Mouse (Mus musculus) C2C12 (cell line): Measurements from ENCODE around the gene Ky.

ENCODE experiments used
- CTCF ChIP-seq: IDR thresholded peaks from one replicate; pipeline ENCODE4 v1.5.1; 2011; ENCODE audit not compliant: control insufficient read depth, insufficient read depth, insufficient read length
- FOSL1 ChIP-seq: IDR thresholded peaks from one replicate; pipeline ENCODE4 v1.8.0; 2011; ENCODE audit warnings: mild to moderate bottlenecking, low read length; ENCODE audit not compliant: poor library complexity, insufficient read depth, severe bottlenecking
- MAX ChIP-seq: IDR thresholded peaks from one replicate; pipeline ENCODE4 v1.6.1; 2011; ENCODE audit warnings: mild to moderate bottlenecking, control low read depth
- MYOD1 ChIP-seq: IDR thresholded peaks from one replicate; pipeline ENCODE4 v1.6.1; 2011; ENCODE audit warnings: low read depth; ENCODE audit not compliant: control insufficient read depth, insufficient read length
- USF1 ChIP-seq: IDR thresholded peaks from one replicate; pipeline ENCODE4 v1.6.1; 2011; ENCODE audit warnings: low read depth, mild to moderate bottlenecking, control low read depth, moderate library complexity

- TF ChIP-seq MYOD1 (no peak), CTCF (no peak), MAX (no peak), USF1 (no peak), FOSL1 (no peak)
These were observed 36.1 kb downstream of the Ky start for GRCm38 (mm10) chr9:102541666-102542065.
